Mouse (Mus musculus) hindbrain, embryonic 11.5 days (tissue): ENCODE results near the gene Depdc7. TPM values are rescaled to one million over a fixed set of nuclear protein-coding genes. Genes with fewer than 3 reads are reported as not detected.

Source experiments
- ATAC-seq: fragments of 200-750 bp; cut with Nextera tagmentation; 2 replicates; pipeline ENCODE4 v1.8.0; 2017; ENCODE audit warnings: mild to moderate bottlenecking, moderate TSS enrichment, moderate library complexity; ENCODE audit not compliant: low FRiP score
- DNase-seq: peaks from one replicate; pipeline ENCODE4 v3.0.0-alpha.2; 2015; ENCODE audit warnings: low spot score
- H3K27ac ChIP-seq: fragments of 300-500 bp; sonication (generic); 2 replicates; pipeline ENCODE4 v1.5.1; 2014; ENCODE audit warnings: mild to moderate bottlenecking, low read depth, low read length
- H3K27me3 ChIP-seq: fragments of 300-500 bp; sonication (generic); 2 replicates; pipeline ENCODE4 v1.6.1; 2014; ENCODE audit warnings: mild to moderate bottlenecking, low read length, moderate library complexity, mixed read lengths; ENCODE audit not compliant: control insufficient read depth, insufficient read depth
- H3K36me3 ChIP-seq: fragments of 300-500 bp; sonication (generic); 2 replicates; pipeline ENCODE4 v1.6.1; 2014; ENCODE audit warnings: mild to moderate bottlenecking, low read length, moderate library complexity, mixed read lengths; ENCODE audit not compliant: control insufficient read depth, insufficient read depth
- H3K4me1 ChIP-seq: fragments of 300-500 bp; sonication (generic); replicated peaks from 2 replicates; pipeline ENCODE4 v1.6.1; 2014; ENCODE audit warnings: low read length, mixed read lengths; ENCODE audit not compliant: control insufficient read depth, insufficient read depth
- H3K4me2 ChIP-seq: fragments of 300-500 bp; sonication (generic); replicated peaks from 2 replicates; pipeline ENCODE4 v1.6.1; 2014; ENCODE audit warnings: mild to moderate bottlenecking, low read depth, low read length
- H3K4me3 ChIP-seq: fragments of 300-500 bp; sonication (generic); 2 replicates; pipeline ENCODE4 v1.5.1; 2014; ENCODE audit warnings: low read depth, low read length
- H3K9ac ChIP-seq: fragments of 300-500 bp; sonication (generic); 2 replicates; pipeline ENCODE4 v1.6.1; 2014; ENCODE audit warnings: low read depth, low read length
- H3K9me3 ChIP-seq: fragments of 300-500 bp; sonication (generic); 2 replicates; pipeline ENCODE4 v1.6.1; 2016; ENCODE audit warnings: low read length; ENCODE audit not compliant: control insufficient read depth
- WGBS: fragments of 180-500 bp; shearing (Covaris S2); extraction: QIAGEN DNeasy Blood & Tissue Kit; methylation state at CpG from one replicate; pipeline ENCODE4 v1.1.7; 2014; 5-methylcytosine and 5-hydroxymethylcytosine counted together
- polyA plus RNA-seq: library from polyadenylated mRNA; unstranded; fragments of >200 nt; fragmentation: Nextera tagmentation; extraction: Ambion mirVana; gene quantifications from 2 replicates; pipeline ENCODE4 v1.2.1, GENCODE M21; 2014

Gene Depdc7
- polyA plus RNA-seq, 1 experiment from 2014 or later, result 2.4 TPM

DNA sequence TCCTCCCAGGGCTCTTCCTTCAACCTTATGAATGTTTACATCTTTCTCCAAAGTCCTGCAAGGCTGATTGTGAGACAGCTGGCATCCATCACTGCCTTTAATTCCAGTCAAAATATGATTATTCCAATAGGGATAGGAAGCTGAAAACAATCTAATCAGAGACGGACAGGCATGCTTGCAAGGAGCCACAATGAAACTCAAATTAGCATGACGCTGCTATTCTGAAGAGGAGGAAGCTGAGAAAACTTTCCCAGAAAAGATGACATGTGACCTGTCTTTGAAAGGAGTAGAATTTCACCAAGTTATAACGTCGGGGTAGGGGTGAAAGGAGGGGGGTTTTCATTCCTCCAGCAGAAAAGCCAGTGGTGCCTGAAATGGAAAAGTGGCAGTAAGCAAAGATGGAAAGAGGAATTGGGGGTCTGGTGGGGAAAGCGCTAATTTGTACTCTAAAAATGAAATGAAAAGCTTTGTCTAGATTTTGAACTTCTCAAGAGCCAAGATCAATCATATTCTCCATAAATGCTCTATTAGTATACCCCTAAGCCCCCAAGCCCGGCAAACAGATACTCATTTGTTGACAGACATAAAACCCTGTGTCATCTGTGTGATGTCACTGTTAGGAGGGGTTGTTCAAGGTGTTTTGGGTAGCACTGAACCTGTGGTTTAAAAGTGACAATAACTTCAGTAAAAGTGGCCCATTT is 31.9 kb downstream of the Depdc7 start:
- H3K4me2 ChIP-seq, result peak overlapping the region; percentile 55
- no peaks in the 10 kb centered on the region for H3K36me3 ChIP-seq
- 18% methylated on average over 6 of the region's 6 CpGs for WGBS
- H3K4me1 ChIP-seq, result no peaks in the 10 kb centered on the region
- no peak overlapping the region; the same call in 1 of the 2 replicates for H3K27ac ChIP-seq
- H3K9ac ChIP-seq, result peak overlapping the region; percentile 82
- DNase-seq (peak; percentile 23), ATAC-seq (peak; percentile 5; the same call in 1 of the 2 replicates)
- peak overlapping the region; percentile 67 for H3K4me3 ChIP-seq
- no peaks in the 10 kb centered on the region for H3K9me3 ChIP-seq
- no peaks in the 10 kb centered on the region for H3K27me3 ChIP-seq

DNA sequence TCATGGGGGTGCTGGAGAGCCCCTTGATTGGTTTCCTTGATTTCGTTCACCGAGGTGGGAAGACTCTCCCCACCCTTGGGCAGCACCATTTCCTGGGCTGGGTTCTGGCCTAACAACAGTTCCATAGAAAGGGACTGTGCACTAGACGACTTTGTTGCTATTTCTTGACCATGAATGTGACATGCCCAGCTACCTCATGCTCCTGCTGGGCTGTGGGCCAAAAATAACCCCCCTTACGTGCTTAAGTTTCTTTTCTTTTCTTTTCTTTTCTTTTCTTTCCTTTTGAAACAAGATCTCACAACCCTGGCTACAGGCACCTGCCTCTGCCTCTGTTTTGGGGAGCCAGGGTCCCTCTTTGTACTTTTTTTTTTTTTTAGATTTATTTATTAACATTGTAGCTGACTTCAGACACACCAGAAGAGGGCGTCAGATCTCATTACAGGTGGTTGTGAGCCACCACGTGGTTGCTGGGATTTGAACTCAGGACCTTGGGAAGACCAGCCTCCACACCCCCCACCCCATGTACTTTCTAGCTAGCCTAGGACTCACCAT is 32.8 kb downstream of the Depdc7 start:
- no peak overlapping the region for H3K27ac ChIP-seq

DNA sequence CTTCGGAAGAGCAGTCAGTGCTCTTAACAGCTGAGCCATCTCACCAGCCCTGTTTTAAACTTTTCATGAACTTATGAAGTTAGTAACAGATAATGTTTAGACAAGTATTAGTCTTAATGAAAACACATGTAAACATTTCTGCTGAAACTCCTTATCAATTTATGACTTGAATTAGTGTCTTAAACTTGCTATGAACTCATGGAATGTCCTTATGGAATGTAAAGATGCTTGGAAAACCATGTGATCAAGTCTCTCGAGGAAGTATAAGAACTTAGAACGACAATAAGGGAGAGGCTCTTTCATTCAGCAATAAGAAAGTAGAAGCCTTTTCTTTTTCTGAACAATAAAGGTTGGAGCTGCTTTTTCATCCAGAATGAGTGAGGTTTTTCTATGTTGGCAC is 38.3 kb downstream of the Depdc7 start:
- Histone ChIP-seq H3K27ac (no peak overlapping the region), H3K36me3 (no peaks in the 10 kb centered on the region), H3K9me3 (no peaks in the 10 kb centered on the region), H3K4me1 (no peaks in the 10 kb centered on the region), H3K4me3 (no peak overlapping the region), H3K27me3 (no peaks in the 10 kb centered on the region), H3K9ac (no peak overlapping the region), H3K4me2 (no peak overlapping the region)
- 88% methylated on average over 3 of the region's 3 CpGs for WGBS
- ATAC-seq, result no peak
- DNase-seq, result no peak

More for the DNA sequence above, 32.8 kb downstream of the Depdc7 start:
- Histone ChIP-seq H3K36me3 (no peaks in the 10 kb centered on the region), H3K27me3 (no peaks in the 10 kb centered on the region), H3K9me3 (no peaks in the 10 kb centered on the region), H3K4me3 (no peak overlapping the region), H3K9ac (no peak overlapping the region), H3K4me1 (no peaks in the 10 kb centered on the region), H3K4me2 (no peak overlapping the region)
- DNase-seq (no peak), ATAC-seq (no peak)
- 74% methylated on average over 6 of the region's 6 CpGs for WGBS

DNA sequence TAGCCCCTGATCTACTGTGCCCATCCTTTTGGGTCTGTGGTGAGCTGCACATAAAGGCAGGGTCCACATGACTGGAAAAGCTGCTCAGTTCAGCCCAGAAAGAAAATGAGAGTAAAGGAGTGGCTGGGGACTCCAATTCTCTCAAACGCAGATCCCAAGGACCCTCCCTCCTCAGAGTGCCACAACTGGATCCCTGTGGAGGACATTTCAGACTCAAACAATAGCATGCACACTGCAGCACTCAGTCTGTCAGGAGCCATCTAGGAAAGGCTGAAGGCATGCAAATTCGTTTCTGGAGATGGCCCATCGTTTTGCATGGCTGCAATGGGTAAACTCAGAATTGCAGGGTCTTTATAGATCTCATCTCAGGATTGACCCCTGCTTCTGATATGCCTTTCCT is 39.5 kb downstream of the Depdc7 start:
- ATAC-seq, result no peak
- H3K4me3 ChIP-seq, result no peak overlapping the region
- DNase-seq, result no peak
- H3K36me3 ChIP-seq, result no peaks in the 10 kb centered on the region
- H3K27ac ChIP-seq, result no peak overlapping the region
- no peaks in the 10 kb centered on the region for H3K9me3 ChIP-seq
- no peaks in the 10 kb centered on the region for H3K4me1 ChIP-seq
- no peak overlapping the region for H3K4me2 ChIP-seq
- no peak overlapping the region for H3K9ac ChIP-seq
- H3K27me3 ChIP-seq, result no peaks in the 10 kb centered on the region
- 71% methylated on average over 3 of the region's 3 CpGs for WGBS

DNA sequence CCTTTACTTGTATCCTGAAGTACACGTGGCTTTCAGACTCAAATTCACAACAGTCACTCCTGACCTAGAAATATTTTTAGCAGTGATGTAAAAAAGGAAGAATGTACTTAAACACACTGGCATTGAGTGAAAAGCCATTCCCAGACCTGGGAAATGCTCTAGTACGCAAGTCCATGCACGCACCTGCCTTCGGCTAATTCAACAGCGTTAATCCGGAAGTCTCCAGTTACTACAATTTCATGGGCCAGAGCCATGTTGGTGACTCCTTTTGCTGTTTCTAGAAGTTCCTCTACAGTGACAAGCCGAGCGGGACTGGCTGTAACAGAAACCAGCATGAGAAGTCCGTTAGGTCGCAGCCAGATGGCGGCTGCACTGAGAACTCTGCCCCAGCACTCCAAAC is 43.0 kb downstream of the Depdc7 start:
- Histone ChIP-seq H3K9me3 (no peaks in the 10 kb centered on the region), H3K4me1 (no peaks in the 10 kb centered on the region), H3K36me3 (no peaks in the 10 kb centered on the region), H3K27me3 (no peaks in the 10 kb centered on the region), H3K9ac (no peak overlapping the region), H3K27ac (no peak overlapping the region), H3K4me3 (no peak overlapping the region), H3K4me2 (no peak overlapping the region)
- ATAC-seq, result no peak
- DNase-seq, result no peak
- 85% methylated on average over 11 of the region's 11 CpGs for WGBS

DNA sequence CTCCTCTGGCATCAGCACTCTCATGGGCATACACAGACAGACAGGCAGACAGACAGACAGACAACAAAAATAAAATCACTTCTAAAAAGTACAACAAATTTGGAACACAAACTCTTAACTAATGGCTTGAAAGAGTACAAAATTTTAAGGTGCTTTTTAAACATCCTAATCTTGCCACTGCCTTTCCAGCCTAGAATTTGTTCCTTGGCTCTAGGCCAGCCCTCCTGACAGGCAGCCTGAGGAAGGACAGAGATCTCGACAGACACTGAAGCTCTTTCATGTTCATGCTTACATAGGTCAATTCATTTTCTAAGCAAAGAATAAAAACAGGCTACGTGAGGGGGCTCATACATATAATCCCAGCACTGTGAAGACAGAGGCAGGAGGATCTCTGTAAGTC is 50.1 kb downstream of the Depdc7 start:
- Histone ChIP-seq H3K9ac (no peak overlapping the region), H3K27me3 (no peaks in the 10 kb centered on the region), H3K4me2 (no peak overlapping the region), H3K36me3 (no peaks in the 10 kb centered on the region), H3K4me1 (no peaks in the 10 kb centered on the region), H3K9me3 (no peaks in the 10 kb centered on the region), H3K27ac (no peak overlapping the region), H3K4me3 (no peak overlapping the region)
- no peak for DNase-seq
- no peak for ATAC-seq
- 76% methylated on average over 2 of the region's 2 CpGs for WGBS

DNA sequence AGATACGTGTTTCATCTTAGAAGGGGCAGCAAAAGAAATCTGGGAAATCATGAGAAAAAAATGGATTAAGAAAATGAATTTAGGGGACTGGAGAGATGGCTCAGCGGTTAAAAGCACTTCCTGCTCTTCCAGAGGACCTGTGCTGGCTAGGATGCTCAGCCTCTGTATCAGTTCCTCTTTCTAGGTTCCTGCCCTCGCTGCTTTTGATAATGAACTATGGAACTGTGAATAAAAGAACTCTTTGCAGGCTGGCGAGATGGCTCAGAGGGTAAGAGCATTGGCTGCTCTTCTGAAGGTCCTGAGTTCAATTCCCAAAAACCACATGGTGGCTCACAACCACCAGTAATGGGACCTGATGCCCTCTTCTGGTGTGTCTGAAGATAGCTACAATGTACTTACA is 52.0 kb downstream of the Depdc7 start:
- Histone ChIP-seq H3K27me3 (no peaks in the 10 kb centered on the region), H3K9ac (no peak overlapping the region), H3K36me3 (no peaks in the 10 kb centered on the region), H3K4me3 (no peak overlapping the region), H3K27ac (no peak overlapping the region), H3K4me1 (no peaks in the 10 kb centered on the region), H3K9me3 (no peaks in the 10 kb centered on the region), H3K4me2 (no peak overlapping the region)
- 83% methylated on average over 4 of the region's 4 CpGs for WGBS
- no peak for ATAC-seq
- DNase-seq, result no peak

DNA sequence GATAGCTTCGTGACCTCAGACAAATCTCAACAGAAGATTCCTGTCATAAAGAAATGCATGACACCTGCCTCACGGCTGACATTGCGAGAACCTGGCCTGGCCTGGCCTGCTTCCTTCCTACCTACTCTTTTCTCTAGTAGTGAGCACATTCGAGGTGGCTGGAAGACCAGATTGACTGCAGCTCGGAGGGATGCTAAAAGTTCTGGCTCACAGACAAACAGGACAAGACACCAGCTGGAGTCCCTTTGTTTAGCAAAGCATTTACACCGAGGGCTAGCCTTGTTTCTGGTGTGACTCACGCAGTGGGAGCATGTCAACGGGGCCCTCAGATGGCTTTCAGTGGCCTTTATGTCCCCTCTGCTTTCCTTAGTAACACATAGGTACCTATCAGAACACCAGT is 54.0 kb downstream of the Depdc7 start:
- H3K36me3 ChIP-seq, result no peaks in the 10 kb centered on the region
- WGBS, result 70% methylated on average over 8 of the region's 8 CpGs
- no peak for DNase-seq
- ATAC-seq, result no peak
- H3K4me2 ChIP-seq, result no peak overlapping the region
- no peak overlapping the region for H3K27ac ChIP-seq
- H3K9ac ChIP-seq, result no peak overlapping the region
- H3K4me3 ChIP-seq, result no peak overlapping the region
- H3K9me3 ChIP-seq, result no peaks in the 10 kb centered on the region
- H3K4me1 ChIP-seq, result no peaks in the 10 kb centered on the region
- H3K27me3 ChIP-seq, result no peaks in the 10 kb centered on the region

DNA sequence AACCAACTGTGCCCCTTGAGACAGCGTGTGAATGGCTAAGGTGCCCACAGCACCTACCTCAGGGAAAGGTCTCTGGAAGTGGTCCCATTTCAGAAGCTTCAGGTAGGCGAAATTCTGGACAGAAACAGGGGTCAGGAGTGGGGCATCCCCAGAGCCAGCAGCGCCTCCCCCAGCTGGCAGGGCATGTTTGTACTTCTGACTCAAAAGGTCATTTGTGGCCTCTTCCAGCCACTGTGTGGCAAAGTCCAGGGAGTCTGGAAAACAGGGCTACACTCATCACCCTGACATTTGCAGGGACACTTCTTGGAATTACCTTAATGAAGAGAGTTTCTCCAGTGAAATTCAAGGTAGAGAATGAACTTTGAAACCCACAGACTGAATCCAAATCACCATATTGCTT is 54.4 kb downstream of the Depdc7 start:
- Histone ChIP-seq H3K9me3 (no peaks in the 10 kb centered on the region), H3K27me3 (no peaks in the 10 kb centered on the region), H3K9ac (no peak overlapping the region), H3K4me2 (no peak overlapping the region), H3K4me3 (no peak overlapping the region), H3K36me3 (no peaks in the 10 kb centered on the region), H3K4me1 (no peaks in the 10 kb centered on the region), H3K27ac (no peak overlapping the region)
- WGBS, result 84% methylated on average over 3 of the region's 3 CpGs
- ATAC-seq, result no peak
- no peak for DNase-seq
